Mouse (Mus musculus) erythroblast, embryonic 14.5 days (primary cell): Measurements from ENCODE around the gene Ddost.

Experiments
- GATA1 ChIP-seq: IDR thresholded peaks from 2 replicates; pipeline ENCODE4 v1.6.1; 2012; ENCODE audit warnings: low read length, inconsistent platforms, mixed read lengths
- TAL1 ChIP-seq: IDR thresholded peaks from 3 replicates; pipeline ENCODE4 v1.6.1; 2012; ENCODE audit warnings: low read length, inconsistent platforms, mixed read lengths

- TF ChIP-seq GATA1 (no peak), TAL1 (no peak)
Measured at GRCm38 (mm10) chr4:138342048-138342447, 37.5 kb downstream of the Ddost start.
